Mouse (Mus musculus) liver, embryonic 13.5 days (tissue): ENCODE measurements around the gene Zfhx3. TPM values are rescaled to one million over a fixed set of nuclear protein-coding genes. Genes with fewer than 3 reads are reported as not detected.
A peak's percentile ranks its signal among the peaks of the same experiment; 100 is the strongest.

Source experiments
- ATAC-seq: fragments of 200-750 bp; cut with Nextera tagmentation; 2 replicates; pipeline ENCODE4 v1.8.0; 2017; ENCODE audit warnings: low read depth, mild to moderate bottlenecking, moderate number of reproducible peaks, moderate library complexity
- DNase-seq: peaks from one replicate; pipeline ENCODE4 v3.0.0; 2022
- H3K27ac ChIP-seq: fragments of 300-500 bp; sonication (generic); 2 replicates; pipeline ENCODE4 v1.5.1; 2015; ENCODE audit warnings: moderate library complexity, mild to moderate bottlenecking, inconsistent platforms
- H3K27me3 ChIP-seq: fragments of 300-500 bp; sonication (generic); 2 replicates; pipeline ENCODE4 v1.6.1; 2015; ENCODE audit warnings: mild to moderate bottlenecking, inconsistent platforms
- H3K36me3 ChIP-seq: fragments of 300-500 bp; sonication (generic); 2 replicates; pipeline ENCODE4 v1.6.1; 2015; ENCODE audit warnings: mild to moderate bottlenecking, inconsistent platforms
- H3K4me1 ChIP-seq: fragments of 300-500 bp; sonication (generic); replicated peaks from 2 replicates; pipeline ENCODE4 v1.6.1; 2015; ENCODE audit warnings: inconsistent platforms
- H3K4me2 ChIP-seq: fragments of 300-500 bp; sonication (generic); 2 replicates; pipeline ENCODE4 v1.6.1; 2015; ENCODE audit warnings: inconsistent platforms, mild to moderate bottlenecking, moderate library complexity
- H3K4me3 ChIP-seq: fragments of 300-500 bp; sonication (generic); replicated peaks from 2 replicates; pipeline ENCODE4 v1.5.1; 2015; ENCODE audit warnings: mild to moderate bottlenecking, inconsistent platforms
- H3K9ac ChIP-seq: fragments of 300-500 bp; sonication (generic); 2 replicates; pipeline ENCODE4 v1.6.1; 2015; ENCODE audit warnings: mild to moderate bottlenecking, inconsistent platforms
- H3K9me3 ChIP-seq: fragments of 300-500 bp; sonication (generic); replicated peaks from 2 replicates; pipeline ENCODE4 v1.6.1; 2016; ENCODE audit warnings: inconsistent platforms
- WGBS: fragments of 180-500 bp; shearing (Covaris S2); methylation state at CpG from one replicate; pipeline ENCODE4 v1.1.7; 2015; ENCODE audit not compliant: insufficient replicate concordance; 5-methylcytosine and 5-hydroxymethylcytosine counted together
- polyA plus RNA-seq: library from polyadenylated mRNA; unstranded; fragments of >200 nt; fragmentation: Nextera tagmentation; extraction: Ambion mirVana; gene quantifications from 2 replicates; pipeline ENCODE4 v1.2.1, GENCODE M21; 2015

Gene Zfhx3
- polyA plus RNA-seq, 1 experiment from 2014 or later = 1.0 TPM

DNA sequence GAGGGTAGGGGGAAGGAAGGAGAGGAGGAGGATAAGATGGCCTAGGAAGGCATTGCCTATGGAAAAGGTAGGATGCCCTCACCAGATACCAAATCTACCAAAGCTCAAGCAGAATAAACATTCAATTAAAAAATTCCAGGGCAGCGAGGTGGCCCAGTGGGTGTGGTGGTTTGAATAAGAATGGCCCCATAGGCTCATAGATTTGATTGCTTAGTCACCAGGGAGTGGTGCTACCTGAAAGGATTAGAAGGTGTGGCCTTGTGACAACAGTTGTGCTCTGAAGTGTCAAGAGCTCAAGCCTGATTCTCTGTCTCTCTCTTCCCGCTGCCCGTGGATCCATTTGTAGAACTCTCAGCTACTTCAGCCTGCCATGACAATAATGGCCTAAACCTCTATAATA, 703.2 kb downstream of the Zfhx3 start:
- Histone ChIP-seq H3K4me2 (no peak overlapping the region), H3K36me3 (no peaks in the 10 kb centered on the region), H3K9ac (no peak overlapping the region), H3K4me1 (peaks cover 5% of the 10 kb centered on the region; the same call in 1 of the 2 replicates), H3K27ac (no peak overlapping the region), H3K27me3 (no peaks in the 10 kb centered on the region), H3K4me3 (no peak overlapping the region), H3K9me3 (no peaks in the 10 kb centered on the region)
- DNase-seq (no peak), ATAC-seq (no peak)
- WGBS = 60% methylated on average over 3 of the region's 3 CpGs

DNA sequence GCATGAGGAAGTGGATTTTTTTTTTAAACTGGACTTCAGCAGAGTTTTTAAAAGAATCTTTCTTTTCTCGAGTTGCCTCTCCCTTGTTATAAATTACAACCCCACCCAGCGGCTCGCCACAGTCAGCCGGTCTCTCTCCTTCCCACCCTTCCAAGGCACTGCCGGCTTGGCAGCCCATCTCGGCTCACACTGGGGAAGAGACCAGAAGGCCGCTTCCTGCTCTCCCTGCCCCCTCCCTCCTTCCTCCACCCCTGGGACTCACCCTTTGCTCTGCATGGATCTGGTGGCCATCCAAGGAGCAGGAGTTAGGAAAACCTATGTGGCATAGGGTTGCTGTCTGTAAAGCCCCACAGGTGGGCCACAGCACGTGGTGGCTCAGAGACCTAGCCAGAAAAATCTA, 705.1 kb downstream of the Zfhx3 start:
- H3K4me2 ChIP-seq = no peak overlapping the region
- no peaks in the 10 kb centered on the region for H3K27me3 ChIP-seq
- H3K4me3 ChIP-seq = no peak overlapping the region
- no peaks in the 10 kb centered on the region for H3K9me3 ChIP-seq
- DNase-seq (no peak), ATAC-seq (no peak)
- H3K9ac ChIP-seq = no peak overlapping the region
- no peaks in the 10 kb centered on the region for H3K36me3 ChIP-seq
- 27% methylated on average over 8 of the region's 8 CpGs for WGBS
- H3K27ac ChIP-seq = no peak overlapping the region
- peaks cover 5% of the 10 kb centered on the region; the same call in 1 of the 2 replicates for H3K4me1 ChIP-seq

DNA sequence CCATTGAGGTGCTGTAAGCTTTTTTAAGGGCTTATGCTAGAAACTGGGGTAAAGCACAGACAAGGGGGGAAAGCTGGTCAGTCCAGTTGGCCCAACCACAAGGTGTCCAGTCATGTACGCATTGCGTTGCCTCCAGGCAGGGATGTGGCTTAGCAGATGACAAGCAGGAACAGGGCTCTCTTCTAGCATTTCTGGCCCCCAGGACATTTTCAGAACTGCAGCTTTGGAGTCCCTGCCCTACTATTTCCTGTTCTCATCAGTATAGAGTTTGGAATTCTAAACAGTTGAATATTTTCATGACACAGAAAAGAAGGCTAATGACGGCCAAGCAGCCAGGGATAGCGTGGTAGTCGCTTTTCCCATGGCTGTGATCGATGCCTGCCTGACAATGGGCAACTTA, 706.5 kb downstream of the Zfhx3 start:
- DNase-seq (no peak), ATAC-seq (no peak)
- H3K9ac ChIP-seq = no peak overlapping the region
- H3K4me1 ChIP-seq = peaks cover 5% of the 10 kb centered on the region; the same call in 1 of the 2 replicates
- H3K4me2 ChIP-seq = no peak overlapping the region
- no peaks in the 10 kb centered on the region for H3K9me3 ChIP-seq
- 80% methylated on average over 6 of the region's 6 CpGs for WGBS
- no peak overlapping the region for H3K27ac ChIP-seq
- no peak overlapping the region for H3K4me3 ChIP-seq
- no peaks in the 10 kb centered on the region for H3K27me3 ChIP-seq
- no peaks in the 10 kb centered on the region for H3K36me3 ChIP-seq

DNA sequence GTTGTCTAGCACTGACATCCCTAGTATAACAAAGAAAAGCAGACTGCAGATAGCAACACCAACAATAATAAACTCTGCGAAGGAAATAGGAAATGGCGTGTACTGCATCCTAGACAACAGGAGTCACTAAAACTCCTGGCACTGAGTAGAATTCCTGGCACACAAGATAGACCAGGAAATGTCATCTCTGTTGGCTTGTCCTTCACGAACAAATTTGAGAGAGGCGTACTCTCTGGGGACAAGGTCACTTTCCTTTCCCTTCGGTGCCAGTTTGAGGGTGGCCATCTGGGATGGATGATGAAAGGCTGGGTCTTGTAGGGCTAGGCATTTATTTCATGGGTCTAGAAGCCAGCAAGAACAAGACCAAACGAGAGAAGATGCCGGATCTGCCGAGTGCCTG, 708.4 kb downstream of the Zfhx3 start:
- no peak overlapping the region for H3K4me2 ChIP-seq
- peaks cover 5% of the 10 kb centered on the region; the same call in 1 of the 2 replicates for H3K4me1 ChIP-seq
- no peaks in the 10 kb centered on the region for H3K36me3 ChIP-seq
- H3K4me3 ChIP-seq = no peak overlapping the region
- H3K9me3 ChIP-seq = no peaks in the 10 kb centered on the region
- no peak overlapping the region for H3K9ac ChIP-seq
- no peaks in the 10 kb centered on the region for H3K27me3 ChIP-seq
- DNase-seq (no peak), ATAC-seq (no peak)
- no peak overlapping the region for H3K27ac ChIP-seq
- 75% methylated on average over 8 of the region's 8 CpGs for WGBS

DNA sequence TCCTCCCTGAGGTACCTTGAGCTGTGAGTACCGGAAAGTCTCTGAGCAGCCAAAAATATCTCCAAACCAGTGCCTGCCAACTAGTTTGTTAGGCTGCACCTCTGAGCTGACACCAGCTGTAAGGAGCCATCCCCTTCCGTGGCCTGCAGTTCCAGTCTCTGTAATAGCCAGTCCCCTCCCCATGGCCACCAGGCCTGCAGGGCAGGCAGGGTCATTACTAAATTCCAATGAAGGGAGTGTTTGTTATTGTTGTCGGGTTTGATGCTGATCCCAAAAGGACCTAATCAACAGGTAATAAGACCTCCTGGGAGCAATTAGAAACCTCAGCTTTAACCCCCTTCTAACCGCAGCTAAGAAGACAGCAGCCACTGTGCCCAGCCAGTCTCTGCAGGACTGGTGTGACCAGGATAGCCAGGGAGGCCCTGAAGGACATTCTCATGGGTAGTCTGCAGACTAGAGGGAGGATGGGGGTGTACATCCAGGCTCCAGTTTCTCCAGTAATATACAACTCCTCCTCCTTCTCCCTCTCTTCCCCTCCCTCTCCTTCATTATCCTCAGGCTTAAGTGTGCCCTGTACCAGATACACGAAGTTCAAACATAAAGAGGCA, 719.1 kb downstream of the Zfhx3 start:
- H3K4me3 ChIP-seq = no peak overlapping the region
- no peak for DNase-seq
- no peaks in the 10 kb centered on the region for H3K27me3 ChIP-seq
- ATAC-seq = no peak
- no peak overlapping the region for H3K9ac ChIP-seq
- no peak overlapping the region for H3K4me2 ChIP-seq
- H3K27ac ChIP-seq = no peak overlapping the region
- no peaks in the 10 kb centered on the region for H3K36me3 ChIP-seq
- H3K9me3 ChIP-seq = no peaks in the 10 kb centered on the region
- 57% methylated on average over 5 of the region's 5 CpGs for WGBS
- H3K4me1 ChIP-seq = no peaks in the 10 kb centered on the region

DNA sequence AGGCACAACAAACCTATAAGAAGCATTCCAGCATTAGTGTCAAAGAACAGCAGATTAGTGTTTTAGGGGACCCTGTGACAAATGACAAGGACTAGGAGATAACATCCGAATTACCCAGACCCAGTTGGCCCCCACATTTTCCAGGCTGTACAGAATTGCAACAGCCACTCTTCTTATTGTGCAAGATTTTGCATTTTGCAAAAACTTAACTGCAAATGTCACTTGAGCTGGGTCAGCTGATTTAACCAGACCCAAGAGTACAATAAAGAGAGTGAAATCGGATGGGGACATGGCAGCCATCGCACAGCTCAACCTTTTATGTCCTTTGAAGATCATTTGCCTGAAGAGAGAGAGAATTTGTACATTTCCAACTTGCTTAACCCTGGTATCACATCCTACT, 720.3 kb downstream of the Zfhx3 start:
- ATAC-seq (no peak), DNase-seq (no peak)
- 53% methylated on average over 3 of the region's 3 CpGs for WGBS
- H3K4me3 ChIP-seq = no peak overlapping the region
- no peaks in the 10 kb centered on the region for H3K4me1 ChIP-seq
- no peak overlapping the region for H3K9ac ChIP-seq
- no peak overlapping the region for H3K4me2 ChIP-seq
- H3K27ac ChIP-seq = no peak overlapping the region
- H3K27me3 ChIP-seq = no peaks in the 10 kb centered on the region
- H3K36me3 ChIP-seq = no peaks in the 10 kb centered on the region
- no peaks in the 10 kb centered on the region for H3K9me3 ChIP-seq

DNA sequence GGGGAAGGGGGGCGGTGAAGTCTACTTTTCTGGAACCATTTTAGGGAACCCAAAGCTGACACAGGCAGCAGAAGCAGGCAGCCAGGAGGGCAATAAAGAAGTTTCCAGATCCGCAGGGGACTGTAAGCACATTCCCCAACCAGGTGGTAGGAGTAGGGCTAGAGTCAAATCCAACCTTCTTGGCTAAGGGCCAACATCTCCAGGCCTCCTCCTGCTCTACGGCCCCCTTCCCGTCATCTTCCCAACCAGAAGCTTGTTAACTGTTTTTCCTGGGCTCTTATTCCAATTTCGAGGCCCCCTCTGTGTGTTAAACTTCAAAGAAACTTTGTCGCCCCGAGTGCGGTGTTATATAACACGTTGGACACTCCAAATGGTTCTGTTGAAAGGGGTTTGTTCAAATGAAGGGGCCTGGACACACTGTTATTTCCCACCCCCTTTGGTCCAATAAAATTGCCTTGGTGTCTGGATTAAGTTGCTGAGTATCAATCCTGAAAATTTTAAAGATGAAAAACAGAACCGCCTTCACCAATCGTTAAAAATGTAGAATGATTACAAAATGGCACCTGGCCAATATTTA, 729.6 kb downstream of the Zfhx3 start:
- WGBS = 79% methylated on average over 11 of the region's 11 CpGs
- DNase-seq = no peak
- ATAC-seq = no peak

DNA sequence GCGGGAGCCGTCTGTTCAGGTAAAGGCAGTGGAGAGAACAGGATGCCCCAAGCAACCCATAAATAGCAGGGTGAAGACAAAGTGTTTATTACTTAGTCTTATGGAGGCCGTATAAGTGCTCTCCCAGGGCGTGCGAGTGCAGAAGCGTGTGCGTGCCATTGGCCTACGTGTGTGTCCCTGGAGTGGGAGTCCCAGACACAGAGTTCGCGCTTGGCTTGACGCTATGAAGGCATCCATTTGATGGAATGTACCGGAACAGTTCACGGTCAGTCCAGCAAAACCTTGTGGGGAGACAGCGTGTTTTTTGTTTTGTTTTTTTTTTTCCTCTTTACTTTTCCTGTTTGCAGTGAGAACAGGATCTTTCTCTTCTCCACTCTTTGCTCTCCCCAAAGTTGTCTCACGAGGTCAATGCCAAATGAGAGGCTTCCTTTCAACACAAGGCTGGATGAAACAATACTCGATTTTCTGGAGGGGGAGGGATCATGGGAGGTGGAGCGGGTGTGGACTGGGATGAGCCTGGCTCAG, 732.6 kb downstream of the Zfhx3 start:
- DNase-seq = no peak
- Histone ChIP-seq H3K27me3 (no peaks in the 10 kb centered on the region), H3K9ac (no peak overlapping the region), H3K4me2 (no peak overlapping the region), H3K9me3 (no peaks in the 10 kb centered on the region), H3K27ac (no peak overlapping the region), H3K4me3 (no peak overlapping the region), H3K4me1 (no peaks in the 10 kb centered on the region), H3K36me3 (no peaks in the 10 kb centered on the region)
- ATAC-seq = no peak
- WGBS = 72% methylated on average over 17 of the region's 17 CpGs

More for the DNA sequence above, 729.6 kb downstream of the Zfhx3 start:
- H3K9ac ChIP-seq = no peak overlapping the region
- no peaks in the 10 kb centered on the region for H3K27me3 ChIP-seq
- no peaks in the 10 kb centered on the region for H3K36me3 ChIP-seq
- H3K9me3 ChIP-seq = no peaks in the 10 kb centered on the region
- no peak overlapping the region for H3K4me3 ChIP-seq
- no peak overlapping the region for H3K27ac ChIP-seq
- no peaks in the 10 kb centered on the region for H3K4me1 ChIP-seq
- no peak overlapping the region for H3K4me2 ChIP-seq

DNA sequence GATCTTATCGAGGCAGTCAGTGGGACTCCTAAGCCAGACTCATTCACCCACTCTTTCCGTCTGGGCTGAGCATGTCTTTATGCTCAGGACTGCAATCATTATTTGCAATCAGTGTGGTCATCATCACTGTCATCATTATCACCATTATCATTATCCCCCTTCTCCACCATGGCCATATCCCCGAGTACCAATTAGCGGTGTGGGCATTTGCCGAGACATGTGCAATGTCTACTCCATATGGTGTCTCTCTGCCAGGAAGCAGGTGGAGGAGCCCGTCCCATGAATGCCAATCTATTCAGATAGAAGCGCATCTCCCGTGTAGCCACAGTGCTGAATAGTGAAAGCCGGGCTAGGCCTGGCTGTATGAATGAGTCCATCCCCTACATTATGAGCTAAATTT, 747.2 kb downstream of the Zfhx3 start:
- Histone ChIP-seq H3K4me3 (no peak overlapping the region), H3K36me3 (no peaks in the 10 kb centered on the region), H3K27ac (no peak overlapping the region), H3K9ac (no peak overlapping the region), H3K4me2 (no peak overlapping the region), H3K27me3 (peaks cover 25% of the 10 kb centered on the region), H3K4me1 (peaks cover 15% of the 10 kb centered on the region), H3K9me3 (no peaks in the 10 kb centered on the region)
- WGBS = 79% methylated on average over 9 of the region's 9 CpGs
- ATAC-seq (no peak), DNase-seq (no peak)

DNA sequence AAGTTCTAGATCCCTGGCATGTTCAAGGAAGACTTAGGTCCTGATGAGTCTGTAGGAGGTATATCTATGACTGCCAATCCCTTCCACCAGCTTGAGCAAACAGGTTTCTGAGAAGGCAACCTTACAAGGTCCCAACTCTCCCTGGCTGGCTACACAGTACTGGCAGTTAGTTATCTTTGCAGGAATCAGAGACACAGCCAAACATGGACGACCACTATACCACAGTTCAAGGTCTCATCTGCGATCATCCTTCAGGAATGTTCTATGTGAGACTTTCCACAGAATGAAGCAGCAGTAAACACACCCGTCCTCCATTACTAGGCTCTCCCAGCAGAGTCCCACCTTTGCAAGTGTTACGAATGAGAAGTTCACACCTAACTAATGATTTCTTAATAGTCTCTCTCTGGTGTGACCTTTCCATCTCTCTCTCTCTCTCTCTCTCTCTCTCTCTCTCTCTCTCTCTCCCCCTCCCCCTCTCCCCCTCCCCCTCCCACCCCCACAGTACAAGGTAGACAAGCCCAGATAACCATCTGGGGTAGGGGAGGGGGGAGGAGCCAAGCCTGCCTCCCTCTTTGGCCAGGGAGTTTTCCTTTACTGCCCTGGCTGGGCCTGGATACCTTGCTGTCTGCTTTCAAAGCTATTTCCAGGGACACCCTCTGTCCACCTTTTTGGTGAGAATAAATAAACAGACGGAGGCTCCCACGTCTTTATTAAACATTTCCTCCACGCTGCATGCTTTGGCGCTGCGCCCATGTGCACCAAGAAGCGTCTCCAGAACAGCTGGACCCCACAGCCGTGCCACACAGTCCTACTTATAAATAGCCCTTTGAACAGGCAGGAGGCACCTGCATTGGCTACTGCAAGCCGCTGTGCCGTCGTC, 748.4 kb downstream of the Zfhx3 start:
- DNase-seq = no peak
- H3K9ac ChIP-seq = no peak overlapping the region

DNA sequence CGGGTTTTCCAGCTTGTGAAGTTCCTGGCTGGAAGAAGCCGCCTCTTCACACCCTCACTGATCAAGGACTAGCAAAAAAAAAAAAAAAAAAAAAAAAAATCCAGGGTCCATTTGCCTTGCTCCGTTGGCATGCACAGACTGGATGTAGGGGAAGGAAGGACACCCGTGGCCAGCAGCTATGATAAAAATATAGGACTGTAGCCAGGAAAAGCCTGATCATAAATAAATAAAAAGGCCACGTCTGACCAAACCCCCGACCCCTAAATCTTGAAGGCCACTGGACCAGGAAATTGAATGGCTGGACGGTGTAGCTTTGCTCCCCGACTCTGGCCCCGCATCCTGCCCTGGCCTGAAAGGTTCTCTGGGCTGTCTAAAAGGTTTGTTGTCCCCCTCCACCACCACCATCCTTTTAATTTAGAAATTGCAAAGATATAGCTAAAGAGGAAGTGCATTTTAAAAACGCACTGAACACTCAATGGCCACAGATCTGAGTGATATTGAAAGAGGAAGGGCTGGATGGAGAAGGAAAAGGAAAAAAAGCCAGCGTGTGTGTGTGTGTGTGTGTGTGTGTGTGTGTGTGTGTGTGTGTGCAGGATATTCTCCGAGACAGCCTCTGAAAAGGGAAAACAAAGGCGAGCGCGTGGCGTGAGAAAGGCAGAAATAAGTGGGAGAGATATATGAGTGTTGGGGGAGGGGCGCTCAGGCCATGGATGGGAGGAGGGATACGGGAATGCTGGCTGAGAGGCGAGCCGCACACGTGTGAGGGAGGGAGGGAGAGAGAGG, 749.2 kb downstream of the Zfhx3 start:
- Histone ChIP-seq H3K9me3 (no peaks in the 10 kb centered on the region), H3K4me3 (peak overlapping the region; percentile 28), H3K9ac (no peak overlapping the region), H3K36me3 (no peaks in the 10 kb centered on the region), H3K4me1 (peaks cover 30% of the 10 kb centered on the region), H3K27ac (no peak overlapping the region), H3K4me2 (peak overlapping the region; percentile 56), H3K27me3 (peaks cover 45% of the 10 kb centered on the region)
- DNase-seq (no peak), ATAC-seq (peak; percentile 19; the same call in 1 of the 2 replicates)
- 4% methylated on average over 20 of the region's 21 CpGs for WGBS

More for the DNA sequence above, 748.4 kb downstream of the Zfhx3 start:
- Histone ChIP-seq H3K27me3 (peaks cover 37% of the 10 kb centered on the region), H3K9me3 (no peaks in the 10 kb centered on the region), H3K4me2 (peak overlapping the region; percentile 56), H3K27ac (no peak overlapping the region), H3K36me3 (no peaks in the 10 kb centered on the region), H3K4me3 (no peak overlapping the region), H3K4me1 (peaks cover 22% of the 10 kb centered on the region)
- ATAC-seq = no peak
- WGBS = 29% methylated on average over 14 of the region's 14 CpGs
